Mouse (Mus musculus): ENCODE results near the gene Bcor.

The Bcor gene

GRCm38 (mm10) chrX:12126408-12127105 is 33.6 kb downstream of the Bcor start:
- no peak for DNase-seq

GRCm38 (mm10) chrX:12124571-12124970 is 35.6 kb downstream of the Bcor start:
- no peak for DNase-seq

- DNase-seq: peak; percentile 34 to 46
These were observed 36.5 kb downstream of the Bcor start for GRCm38 (mm10) chrX:12123687-12124087.

GRCm38 (mm10) chrX:12122594-12123331 is 37.4 kb downstream of the Bcor start:
- peak; percentile 44 to 45 for DNase-seq

- no peak for DNase-seq
These were observed 40.7 kb downstream of the Bcor start for GRCm38 (mm10) chrX:12119476-12119875.

GRCm38 (mm10) chrX:12116128-12116527 is 44.0 kb downstream of the Bcor start:
- DNase-seq: no peak

GRCm38 (mm10) chrX:12112166-12112565 is 48.0 kb downstream of the Bcor start:
- DNase-seq: no peak

GRCm38 (mm10) chrX:12110518-12110917 is 49.6 kb downstream of the Bcor start:
- no peak for DNase-seq

- no peak for DNase-seq
These were observed 54.8 kb downstream of the Bcor start for GRCm38 (mm10) chrX:12105358-12105757.

- DNase-seq: no peak
These were observed 63.2 kb downstream of the Bcor start for GRCm38 (mm10) chrX:12096783-12097526.

GRCm38 (mm10) chrX:12093371-12093770 is 66.8 kb downstream of the Bcor start:
- no peak for DNase-seq

- peak; percentile 28 to 40 for DNase-seq
These were observed 68.6 kb downstream of the Bcor start for GRCm38 (mm10) chrX:12091431-12092061.

- DNase-seq: peak; percentile 47 to 48
These were observed 69.2 kb downstream of the Bcor start for GRCm38 (mm10) chrX:12090871-12091404.

GRCm38 (mm10) chrX:12090151-12090870 is 69.8 kb downstream of the Bcor start:
- peak; percentile 23 to 24 for DNase-seq

- peak; percentile 59 for DNase-seq
These were observed 70.6 kb downstream of the Bcor start for GRCm38 (mm10) chrX:12089353-12090081.

GRCm38 (mm10) chrX:12089027-12089340 is 71.2 kb downstream of the Bcor start:
- no peak for DNase-seq

- DNase-seq: peak; percentile 67 to 70
These were observed 71.7 kb downstream of the Bcor start for GRCm38 (mm10) chrX:12088301-12089026.

GRCm38 (mm10) chrX:12087511-12088300 is 72.4 kb downstream of the Bcor start:
- peak; percentile 54 to 58 for DNase-seq

GRCm38 (mm10) chrX:12086674-12087510 is 73.3 kb downstream of the Bcor start:
- DNase-seq: peak; percentile 67

All from B cell, adult 2 months (primary cell).